Mouse (Mus musculus) CD8-positive naive resting alpha-beta T cell, adult 57 days (primary cell): ENCODE results near the gene Gprc5d. TPM values are rescaled to one million over a fixed set of nuclear protein-coding genes. Genes with fewer than 3 reads are reported as not detected.

Experiments
- total RNA-seq: library from RNA; stranded (reverse); gene quantifications from one replicate; pipeline ENCODE4 v1.2.4, GENCODE M21; 2023

Gprc5d gene
- total RNA-seq, result not detected

DNA sequence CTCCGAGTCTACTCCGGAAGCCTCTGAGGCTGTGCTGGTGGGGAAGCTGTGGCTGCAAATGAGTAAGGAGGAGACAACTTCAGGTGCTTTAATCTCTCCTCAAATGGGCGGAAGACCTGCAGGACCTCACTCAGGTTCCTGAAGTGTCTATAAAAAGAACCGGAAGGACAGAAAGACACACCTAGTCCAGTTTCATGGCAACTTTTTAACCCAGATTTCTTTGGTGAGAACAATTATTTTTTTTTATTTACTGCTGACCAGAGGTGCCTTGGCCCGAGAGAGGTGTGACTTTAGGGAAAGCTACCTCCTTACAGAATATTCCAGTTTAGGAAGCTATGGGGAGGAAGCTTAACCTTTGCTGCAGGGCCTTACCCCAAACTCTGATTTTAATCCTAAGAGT is at the start of gene Gprc5d:
Gene Gprc5d, minus strand, starts transcription at position 101 of the 400 bp plus-strand sequence.

DNA sequence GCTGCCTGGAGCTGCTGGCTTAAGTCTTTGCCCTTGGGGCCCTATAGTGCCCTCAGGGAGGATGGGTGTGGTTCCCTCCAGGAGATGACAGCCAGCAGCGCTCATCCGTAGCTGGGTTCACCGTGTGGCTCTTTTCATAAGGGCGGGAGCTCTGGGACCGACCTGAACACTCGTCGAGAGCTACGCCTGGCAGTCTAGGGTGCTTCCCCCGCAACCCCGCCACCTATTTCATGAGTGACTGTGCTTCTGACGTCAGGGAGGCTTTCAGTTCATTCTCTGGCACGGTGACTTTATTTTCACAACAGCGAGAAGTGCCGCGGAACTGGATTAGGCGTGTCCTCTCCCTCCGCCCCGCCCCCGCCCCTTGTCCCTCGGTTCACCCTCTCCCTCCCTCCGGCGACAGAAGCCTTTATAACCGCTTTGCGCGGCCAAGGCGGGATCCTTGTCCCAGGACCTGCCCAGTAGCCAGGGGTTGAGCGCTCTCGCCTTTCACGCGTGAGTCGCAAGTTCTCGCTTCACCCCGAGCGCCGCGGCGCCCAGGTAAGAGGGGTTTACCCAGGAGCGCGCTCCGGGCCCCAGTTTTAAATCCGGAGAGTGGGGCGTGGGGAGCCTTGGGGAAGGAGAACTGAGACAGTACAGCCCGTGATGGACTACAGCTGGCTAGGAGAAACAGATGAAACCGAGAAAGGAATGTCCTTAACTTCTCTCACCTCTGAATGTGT is 52.7 kb downstream of the Gprc5d start, which contains the start of gene Gprc5a:
Gene Gprc5a, plus strand, starts transcription at position 416 of the 722 bp plus-strand sequence.

Other genes starting within 250 kb of the Gprc5d start
- gene Gpr19, start 219.7 kb downstream of the Gprc5d start, total RNA-seq, result 21.9 TPM
- gene Cdkn1b, start 197.9 kb downstream of the Gprc5d start, total RNA-seq, result 170 TPM
- gene Apold1, start 136.6 kb downstream of the Gprc5d start, total RNA-seq, result 0.43 TPM
- gene Ddx47, start 106.7 kb downstream of the Gprc5d start, total RNA-seq, result 126 TPM
- 0.34 TPM for gene Gprc5a, start 52.6 kb downstream of the Gprc5d start, total RNA-seq
- 24.5 TPM for gene Fam234b, start 79.7 kb upstream of the Gprc5d start, total RNA-seq
- gene Hebp1, start 79.7 kb upstream of the Gprc5d start, total RNA-seq, result 23.7 TPM
- gene Gsg1, start 136.1 kb upstream of the Gprc5d start, total RNA-seq, result not detected
- not detected for gene Pbp2, start 192.1 kb upstream of the Gprc5d start, total RNA-seq
- 55.0 TPM for gene Emp1, start 244.3 kb upstream of the Gprc5d start, total RNA-seq